Mouse (Mus musculus) testis, adult 2 months (tissue): ENCODE measurements around the gene Mboat7.

Source experiments
- CTCF ChIP-seq: fragments of 200-500 bp; IDR thresholded peaks from 2 replicates; pipeline ENCODE4 v1.5.1; 2012; ENCODE audit warnings: low read depth, mild to moderate bottlenecking, inconsistent platforms, low read length, moderate library complexity; ENCODE audit not compliant: control insufficient read depth, insufficient read depth, insufficient replicate concordance
- POLR2A ChIP-seq: fragments of 200-500 bp; IDR thresholded peaks from 2 replicates; pipeline ENCODE4 v1.6.1; 2012; ENCODE audit warnings: low read depth, mild to moderate bottlenecking, inconsistent platforms, low read length, moderate library complexity; ENCODE audit not compliant: control insufficient read depth

DNA sequence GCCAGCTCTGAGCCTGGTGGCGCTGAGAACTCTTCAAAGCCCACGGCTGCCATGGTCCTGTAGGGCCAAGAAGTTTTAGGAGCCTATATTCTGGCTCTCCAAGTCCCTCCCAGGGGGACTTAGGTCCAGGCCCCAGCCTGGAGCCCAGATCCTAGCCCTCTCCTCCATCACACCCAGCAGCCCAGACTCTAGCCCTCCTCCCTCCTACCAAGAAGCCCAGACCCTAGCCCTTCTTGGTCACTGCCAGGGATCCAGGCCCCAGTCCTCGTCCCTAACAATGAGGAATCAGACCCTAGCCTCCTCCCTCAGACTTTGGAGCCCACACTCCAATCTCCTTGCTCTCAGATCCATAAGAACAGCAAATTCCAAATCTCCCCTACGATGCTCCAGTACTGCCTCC is 64.3 kb downstream of the Mboat7 start:
- TF ChIP-seq POLR2A = no peak; the same call in 1 of the 2 replicates
- TF ChIP-seq CTCF = no peak
